8 mouse cellular contexts compared by ENCODE assay signal in genomic region chr6:67268245-67268612, GRCm38 (mm10). TPM values are rescaled to one million over a fixed set of nuclear protein-coding genes. Genes with fewer than 3 reads are reported as not detected.
DNase-seq lines count a peak whose midpoint lies in the region; ATAC-seq and TF ChIP-seq lines count a peak whose summit lies in the region.

No protein-coding gene starts in this region.

- peak overlapping the region; percentile 91 for H3K4me3 ChIP-seq in kidney, postnatal 0 days (replicated peaks; ENCODE audit: low read depth, low read length)
- H3K4me3 ChIP-seq in embryonic facial prominence, embryonic 11.5 days (ENCODE audit: low read depth, low read length): peak overlapping the region; percentile 99
- peak overlapping the region; percentile 85 for H3K4me3 ChIP-seq in intestine, embryonic 14.5 days (ENCODE audit: low read depth, low read length)
- peak overlapping the region; percentile 95 for H3K4me3 ChIP-seq in myocyte

- no peak overlapping the region for H3K27ac ChIP-seq in kidney, postnatal 0 days
- H3K27ac ChIP-seq in embryonic facial prominence, embryonic 11.5 days (replicated peaks; ENCODE audit: low read depth, low read length): no peak overlapping the region
- H3K27ac ChIP-seq in intestine, embryonic 14.5 days (ENCODE audit: low read depth): peak overlapping the region; percentile 85; the same call in 1 of the 2 replicates

- WGBS in kidney, postnatal 0 days: 1% methylated on average over 2 of the region's 2 CpGs
- WGBS in embryonic facial prominence, embryonic 11.5 days: 0% methylated on average over 2 of the region's 2 CpGs
- WGBS in intestine, embryonic 14.5 days: 0% methylated on average over 2 of the region's 2 CpGs

- peak overlapping the region; percentile 97 for H3K9ac ChIP-seq in kidney, postnatal 0 days (ENCODE audit: low read depth, low read length)
- H3K9ac ChIP-seq in embryonic facial prominence, embryonic 11.5 days (replicated peaks; ENCODE audit: low read length): peak overlapping the region; percentile 99
- H3K9ac ChIP-seq in intestine, embryonic 14.5 days (ENCODE audit: low read length): peak overlapping the region; percentile 100

- no peaks in the 10 kb centered on the region for H3K9me3 ChIP-seq in kidney, postnatal 0 days (replicated peaks; ENCODE audit: low read length)
- no peaks in the 10 kb centered on the region for H3K9me3 ChIP-seq in embryonic facial prominence, embryonic 11.5 days (replicated peaks; ENCODE audit: control insufficient read depth, low read length)
- H3K9me3 ChIP-seq in intestine, embryonic 14.5 days (ENCODE audit: control insufficient read depth, low read length): no peaks in the 10 kb centered on the region

- no peak for DNase-seq in kidney, postnatal 0 days (ENCODE audit: low spot score)
- DNase-seq in kidney, postnatal 14 days: no peak
- DNase-seq in embryonic facial prominence, embryonic 11.5 days (ENCODE audit: low spot score): no peak
- DNase-seq in intestine, embryonic 14.5 days (ENCODE audit: low spot score): no peak
- no peak for DNase-seq in cerebellum, postnatal 4 days (ENCODE audit: low spot score in 2 of 2)
- no peak for DNase-seq in right cerebral cortex, postnatal 36 days (ENCODE audit: low spot score in 2 of 2)
- DNase-seq in spleen, adult 18-20 months: no peak

- ATAC-seq in kidney, postnatal 0 days (replicated peaks; ENCODE audit: low FRiP score, low read depth): no peak
- ATAC-seq in embryonic facial prominence, embryonic 11.5 days (replicated peaks; ENCODE audit: insufficient number of reproducible peaks, low FRiP score, low TSS enrichment, low read depth): no peak
- no peak for ATAC-seq in intestine, embryonic 14.5 days (replicated peaks; ENCODE audit: low FRiP score, low TSS enrichment, low read depth)

- peaks cover 6% of the 10 kb centered on the region; the same call in 1 of the 2 replicates for H3K36me3 ChIP-seq in kidney, postnatal 0 days (ENCODE audit: insufficient read depth, low read length)
- no peaks in the 10 kb centered on the region; the same call in 1 of the 2 replicates for H3K36me3 ChIP-seq in embryonic facial prominence, embryonic 11.5 days (replicated peaks; ENCODE audit: control insufficient read depth, insufficient read depth, low read depth, low read length)
- peaks cover 19% of the 10 kb centered on the region for H3K36me3 ChIP-seq in intestine, embryonic 14.5 days (ENCODE audit: control insufficient read depth, insufficient read depth, low read length)
- H3K36me3 ChIP-seq in myocyte (ENCODE audit: control insufficient read depth, insufficient read depth): peaks cover 16% of the 10 kb centered on the region

- peaks cover 65% of the 10 kb centered on the region for H3K79me2 ChIP-seq in myocyte (ENCODE audit: control insufficient read depth, insufficient read depth)

- TF ChIP-seq POLR2A in myocyte (IDR thresholded peaks at IDR 0.05; ENCODE audit: insufficient read length, low read depth): no peak

- peak overlapping the region; percentile 72 for H3K4me2 ChIP-seq in kidney, postnatal 0 days (ENCODE audit: low read length)
- peak overlapping the region; percentile 51 for H3K4me2 ChIP-seq in embryonic facial prominence, embryonic 11.5 days (ENCODE audit: low read depth, low read length)
- peak overlapping the region; percentile 92 for H3K4me2 ChIP-seq in intestine, embryonic 14.5 days (ENCODE audit: low read length)
- H3K4me2 ChIP-seq in myocyte (ENCODE audit: low read depth): peak overlapping the region; percentile 92

- H3K27me3 ChIP-seq in kidney, postnatal 0 days (ENCODE audit: insufficient read depth, low read length): no peaks in the 10 kb centered on the region
- H3K27me3 ChIP-seq in embryonic facial prominence, embryonic 11.5 days (ENCODE audit: control insufficient read depth, insufficient read depth, low read length): no peaks in the 10 kb centered on the region
- H3K27me3 ChIP-seq in intestine, embryonic 14.5 days (replicated peaks; ENCODE audit: control insufficient read depth, insufficient read depth, low read length): no peaks in the 10 kb centered on the region
- H3K27me3 ChIP-seq in myocyte (ENCODE audit: control insufficient read depth, insufficient read depth, insufficient read length): no peaks in the 10 kb centered on the region

- no peak for TF ChIP-seq CTCF in kidney, postnatal 0 days (IDR thresholded peaks at IDR 0.05; ENCODE audit: low read depth)

- H3K4me1 ChIP-seq in kidney, postnatal 0 days (replicated peaks; ENCODE audit: insufficient read depth, low read length): peaks cover 3% of the 10 kb centered on the region; the same call in 1 of the 2 replicates
- H3K4me1 ChIP-seq in embryonic facial prominence, embryonic 11.5 days (ENCODE audit: control insufficient read depth, insufficient read depth, low read length): no peaks in the 10 kb centered on the region
- peaks cover 4% of the 10 kb centered on the region; the same call in 1 of the 2 replicates for H3K4me1 ChIP-seq in intestine, embryonic 14.5 days (replicated peaks; ENCODE audit: control insufficient read depth, insufficient read depth, low read length)

- H3ac ChIP-seq in myocyte (ENCODE audit: control insufficient read depth, insufficient read length): peak overlapping the region; percentile 72

TF ChIP-seq in myocyte, 11 proteins besides CTCF, POLR2A, EP300 and RAD21:
- no peak for TF ChIP-seq MYOD1 (IDR thresholded peaks at IDR 0.05; ENCODE audit: control insufficient read depth in 1 of 3, insufficient read length in 2 of 3, low read depth in 2 of 3)
- TF ChIP-seq SRF (IDR thresholded peaks at IDR 0.05; ENCODE audit: control insufficient read depth, insufficient read length, low read depth): no peak
- no peak for TF ChIP-seq CEBPB (IDR thresholded peaks at IDR 0.05; ENCODE audit: insufficient read depth, poor library complexity, severe bottlenecking)
- no peak for TF ChIP-seq TCF3 (IDR thresholded peaks at IDR 0.05; ENCODE audit: insufficient read length, low read depth)
- TF ChIP-seq REST (IDR thresholded peaks at IDR 0.05; ENCODE audit: insufficient read depth, insufficient read length): no peak
- TF ChIP-seq E2F4 (IDR thresholded peaks at IDR 0.05; ENCODE audit: insufficient read depth): no peak
- no peak for TF ChIP-seq MAX (IDR thresholded peaks at IDR 0.05; ENCODE audit: low read depth)
- TF ChIP-seq POLR2AphosphoS2 (IDR thresholded peaks at IDR 0.05; ENCODE audit: insufficient read length, low read depth): no peak
- TF ChIP-seq MYOG (IDR thresholded peaks at IDR 0.05; ENCODE audit: control insufficient read depth in 1 of 3, insufficient read depth in 1 of 3, insufficient read length in 2 of 3, low read depth in 2 of 3): no peak
- TF ChIP-seq USF1 (IDR thresholded peaks at IDR 0.05; ENCODE audit: low read depth): no peak
- TF ChIP-seq TCF12 (IDR thresholded peaks at IDR 0.05; ENCODE audit: insufficient read depth, poor library complexity, severe bottlenecking): no peak

RNA-seq across cellular contexts. Expression of gene Serbp1, which starts 30.3 kb away (rescaled TPM):
- polyA plus RNA-seq in kidney, postnatal 0 days (2015; fragmentation: Nextera tagmentation; extraction: Ambion mirVana): 356 and 371 TPM in 2 replicates
- 640 and 669 TPM in 2 replicates for polyA plus RNA-seq in embryonic facial prominence, embryonic 11.5 days (2014; fragmentation: Nextera tagmentation; extraction: Ambion mirVana)
- polyA plus RNA-seq in intestine, embryonic 14.5 days (2014; fragmentation: Nextera tagmentation; extraction: Ambion mirVana): 459 and 472 TPM in 2 replicates
- 379 TPM for polyA plus RNA-seq in myocyte (2012; fragmentation: generic; extraction: Trizol)
